Mouse (Mus musculus) embryo, embryonic 9.5 days (tissue): ENCODE results near the gene Irf2bp1.
A peak's percentile ranks its signal among the peaks of the same experiment; 100 is the strongest.

ENCODE experiments used
- DNase-seq: peaks from one replicate; pipeline ENCODE4 v3.0.0-alpha.2; 2017; ENCODE audit errors: extremely low spot score

Gene Irf2bp1

GRCm38 (mm10) chr7:19028067-19028466, 24.2 kb downstream of the Irf2bp1 start:
- no peak for DNase-seq

- peak; percentile 68 for DNase-seq
These were observed 25.3 kb downstream of the Irf2bp1 start for GRCm38 (mm10) chr7:19029084-19029653.

- no peak for DNase-seq
These were observed 27.8 kb downstream of the Irf2bp1 start for GRCm38 (mm10) chr7:19031641-19032040.

GRCm38 (mm10) chr7:19044616-19045015, 40.8 kb downstream of the Irf2bp1 start:
- no peak for DNase-seq

- no peak for DNase-seq
These were observed 42.6 kb downstream of the Irf2bp1 start for GRCm38 (mm10) chr7:19046286-19047069.

- no peak for DNase-seq
These were observed 44.2 kb downstream of the Irf2bp1 start for GRCm38 (mm10) chr7:19048006-19048527.

- no peak for DNase-seq
These were observed 45.4 kb downstream of the Irf2bp1 start for GRCm38 (mm10) chr7:19049252-19049651.

- DNase-seq, result no peak
These were observed 46.3 kb downstream of the Irf2bp1 start for GRCm38 (mm10) chr7:19050172-19050571.

- DNase-seq, result no peak
These were observed 47.3 kb downstream of the Irf2bp1 start for GRCm38 (mm10) chr7:19051161-19051560.

GRCm38 (mm10) chr7:19052345-19053135, 48.7 kb downstream of the Irf2bp1 start:
- no peak for DNase-seq

- no peak for DNase-seq
These were observed 49.3 kb downstream of the Irf2bp1 start for GRCm38 (mm10) chr7:19053136-19053532.

- peak; percentile 85 for DNase-seq
These were observed 50.4 kb downstream of the Irf2bp1 start, which contains the start of gene Rsph6a for GRCm38 (mm10) chr7:19054047-19054776. Gene Rsph6a (plus strand): TSS chr7:19054690.

GRCm38 (mm10) chr7:19054777-19055076, 50.9 kb downstream of the Irf2bp1 start:
- DNase-seq, result no peak

GRCm38 (mm10) chr7:19055108-19055507, 51.3 kb downstream of the Irf2bp1 start:
- no peak for DNase-seq
